Mouse (Mus musculus) G1E (cell line): ENCODE measurements around the gene Pwwp2a.

Experiments used
- CTCF ChIP-seq: IDR thresholded peaks from 2 replicates; pipeline ENCODE4 v1.5.1; 2012; ENCODE audit warnings: low read depth, low read length, inconsistent platforms, mixed read lengths
- POLR2AphosphoS5 ChIP-seq: IDR thresholded peaks from 2 replicates; pipeline ENCODE4 v1.6.1; 2012; ENCODE audit warnings: low read depth, low read length, inconsistent platforms; ENCODE audit not compliant: insufficient replicate concordance
- TAL1 ChIP-seq: conservative IDR thresholded peaks from 2 replicates; pipeline ENCODE4 v1.6.1; 2012; ENCODE audit warnings: low read depth, low read length, inconsistent platforms, mixed read lengths

DNA sequence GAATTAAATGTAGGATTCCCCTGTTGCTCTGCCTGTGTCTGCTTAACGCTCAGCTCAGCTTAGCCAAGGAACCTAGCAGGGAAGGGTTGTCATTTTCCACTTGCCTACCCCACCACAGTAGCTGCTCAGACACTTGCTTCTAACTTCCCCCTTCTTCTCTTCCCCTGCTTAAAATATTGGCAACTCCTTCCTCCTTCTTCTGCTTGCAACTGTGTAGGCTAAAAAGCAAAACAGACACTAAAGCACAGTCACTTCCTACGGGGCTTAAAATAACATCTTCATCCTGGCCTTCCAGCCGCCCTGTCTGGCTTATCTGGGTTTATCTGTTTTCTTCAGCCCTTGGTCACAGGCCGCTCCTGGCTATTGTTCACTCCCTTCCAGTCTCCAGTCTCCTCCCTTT, 49.2 kb upstream of the Pwwp2a start:
- TF ChIP-seq CTCF (no peak), POLR2AphosphoS5 (no peak), TAL1 (no peak)
